Mouse (Mus musculus) naive thymus-derived CD4-positive, alpha-beta T cell, adult 2 months (primary cell): ENCODE results near the gene Tmem201.

Experiments used
- DNase-seq: peaks from one replicate; pipeline ENCODE4 v3.0.0-alpha.2; 2011; ENCODE audit warnings: low read depth

Tmem201 gene

DNA sequence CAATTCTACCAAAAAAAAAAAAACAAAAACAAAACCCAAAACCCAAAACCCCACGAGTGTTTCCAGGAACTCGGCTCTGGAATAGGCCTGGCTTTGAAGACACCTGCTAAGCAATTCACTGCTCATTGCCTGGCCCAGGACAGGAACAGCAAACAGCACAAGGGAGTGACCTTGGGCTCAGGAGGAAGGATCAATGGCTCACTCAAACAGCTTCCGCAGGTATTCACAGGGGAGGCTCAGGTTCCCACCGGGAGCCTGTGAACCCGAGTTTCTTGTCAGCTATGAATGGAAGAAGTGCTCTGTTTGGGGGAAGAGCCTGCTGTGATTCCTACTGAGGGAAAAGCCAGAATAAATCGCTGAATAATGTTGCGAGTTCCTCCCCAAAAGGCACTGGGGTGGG lies 54.0 kb downstream of the Tmem201 start:
- DNase-seq = no peak

DNA sequence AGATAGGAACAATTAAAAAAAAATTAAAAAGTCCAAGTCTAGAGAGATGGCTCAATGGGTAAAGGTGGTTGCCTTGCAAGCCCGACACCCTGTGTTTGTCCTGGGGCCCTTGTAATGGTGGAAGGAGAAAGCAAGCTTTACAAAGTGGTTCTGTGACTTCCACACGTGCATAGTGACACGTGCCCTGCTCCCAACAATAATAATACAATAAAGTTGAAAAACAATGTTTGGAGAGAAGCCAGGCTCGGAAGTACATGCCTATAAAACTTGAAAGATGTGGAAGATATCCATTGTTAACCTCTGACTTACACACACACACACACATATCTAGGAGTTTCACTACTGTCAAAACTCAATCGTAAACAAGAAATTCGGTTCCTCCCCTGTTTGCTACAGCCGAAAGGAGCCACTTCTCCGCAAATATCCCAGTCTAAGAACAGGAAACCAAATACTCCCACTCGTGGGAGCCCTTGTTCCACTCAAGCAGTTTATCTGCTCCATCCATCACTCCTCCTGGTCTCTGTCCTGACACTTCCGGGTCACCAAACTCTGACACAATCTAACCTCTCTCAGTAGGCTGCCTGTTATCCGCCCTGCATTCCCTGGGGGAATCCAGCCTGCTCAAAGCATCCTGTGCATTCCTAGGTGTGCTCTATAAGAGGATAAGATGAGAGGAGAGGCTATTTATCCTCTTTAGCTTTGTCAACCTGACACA lies 58.6 kb downstream of the Tmem201 start:
- DNase-seq = no peak

DNA sequence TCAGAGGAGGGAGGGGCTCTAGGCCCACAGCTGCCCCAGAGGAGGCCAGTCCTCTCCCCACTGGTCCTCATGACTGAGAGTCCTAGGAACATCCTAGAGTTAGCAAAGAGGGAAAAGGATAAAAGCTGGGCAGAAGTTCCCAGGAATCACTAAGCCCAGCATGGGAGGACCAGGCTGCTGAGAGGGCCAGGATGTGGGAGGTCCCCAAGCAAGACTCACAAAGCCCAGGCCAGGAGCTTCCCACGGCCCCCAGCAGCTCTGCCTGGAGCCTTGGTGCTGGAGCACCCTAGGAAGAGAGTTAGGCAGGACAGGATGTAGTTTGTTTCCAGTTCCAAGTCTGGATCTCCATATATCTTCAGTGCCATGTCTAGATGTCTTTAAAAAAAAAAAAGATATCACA lies 59.8 kb downstream of the Tmem201 start:
- DNase-seq = no peak

DNA sequence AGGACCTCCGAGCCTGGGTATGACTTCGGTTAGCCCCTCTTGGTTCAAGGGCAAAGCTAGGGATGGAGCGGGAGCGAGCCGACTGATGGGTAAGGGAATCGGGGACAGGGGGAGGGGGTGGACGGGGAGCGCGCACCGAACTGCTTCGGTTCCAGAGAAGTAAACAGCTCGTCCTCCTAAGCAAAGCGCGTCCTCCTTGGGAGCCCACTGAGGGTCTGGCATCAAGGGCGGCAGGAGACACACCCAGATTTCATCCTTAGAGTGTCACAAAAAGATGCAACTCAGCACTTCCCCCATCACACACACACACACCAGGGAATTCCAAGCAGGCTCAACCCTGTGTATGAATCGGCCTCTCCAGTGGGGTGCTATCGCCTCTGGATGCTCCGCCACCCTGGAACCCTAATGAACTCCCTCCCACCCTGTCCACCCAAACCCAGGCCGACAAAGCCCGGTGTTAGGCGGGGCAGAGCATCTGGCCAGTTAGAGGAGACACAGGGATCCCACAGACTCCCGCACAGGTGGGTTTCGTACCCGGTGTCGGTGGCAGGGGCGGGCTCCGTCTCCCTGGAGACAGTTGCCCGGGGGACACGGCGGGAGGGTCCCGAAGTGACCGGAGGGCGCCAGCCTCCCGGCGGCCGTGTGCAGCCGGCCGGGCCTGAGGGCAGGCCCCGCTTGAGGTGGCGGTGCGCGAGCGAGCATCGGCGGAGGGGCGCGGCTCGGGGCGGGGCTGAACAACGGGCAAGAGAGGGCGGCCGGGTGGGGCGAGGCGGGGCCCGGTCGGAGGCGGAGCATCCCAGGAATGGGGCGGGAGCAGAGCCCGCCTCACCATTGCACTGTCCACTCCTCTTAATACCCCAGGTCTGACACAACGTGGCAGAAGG lies 62.2 kb downstream of the Tmem201 start:
- DNase-seq = no peak

DNA sequence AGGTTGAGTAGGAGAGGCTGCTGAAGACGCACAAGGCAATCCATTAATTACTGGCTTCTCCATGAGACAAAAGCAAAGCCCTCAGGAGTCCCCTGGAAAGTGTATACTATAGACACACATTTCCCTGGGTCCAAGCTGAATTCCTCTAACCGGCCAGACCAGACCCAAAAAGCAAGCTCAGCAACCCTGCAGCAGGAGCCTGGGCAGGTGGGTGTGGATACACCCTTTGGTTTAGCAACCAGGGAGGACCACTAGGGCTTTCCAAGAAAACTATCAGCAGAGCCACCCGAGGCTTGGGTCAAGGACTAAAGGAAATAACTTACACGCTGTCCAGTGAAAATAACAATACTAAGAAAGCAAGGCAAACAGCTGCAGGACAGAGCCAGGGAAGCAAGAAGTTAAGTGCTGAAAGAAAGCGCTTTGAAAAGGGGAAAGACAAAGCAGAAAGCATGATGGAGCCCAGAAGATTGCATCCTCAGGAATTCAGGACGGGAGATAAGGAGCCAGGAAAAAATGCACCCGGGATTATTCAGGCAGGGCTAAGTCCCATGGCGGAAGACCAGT lies 62.9 kb downstream of the Tmem201 start:
- DNase-seq = no peak

DNA sequence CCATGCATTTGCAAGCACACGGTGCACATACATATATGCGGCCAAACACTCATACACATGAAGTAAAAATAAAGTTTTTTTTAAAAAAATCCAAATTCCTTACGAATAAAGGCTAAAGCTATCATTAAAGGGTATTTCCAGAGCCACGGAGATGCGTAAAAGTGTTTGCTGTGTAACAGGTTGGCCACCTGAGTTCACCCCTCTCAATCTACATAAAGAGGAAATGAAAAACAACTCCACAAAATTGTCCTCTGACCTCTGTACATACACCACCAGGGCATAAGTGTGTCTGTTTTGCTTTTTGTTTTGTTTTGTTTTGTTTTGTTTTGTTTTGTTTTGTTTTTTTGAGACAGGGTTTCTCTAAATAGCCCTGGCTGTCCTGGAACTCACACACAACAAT lies 65.1 kb downstream of the Tmem201 start:
- no peak for DNase-seq

DNA sequence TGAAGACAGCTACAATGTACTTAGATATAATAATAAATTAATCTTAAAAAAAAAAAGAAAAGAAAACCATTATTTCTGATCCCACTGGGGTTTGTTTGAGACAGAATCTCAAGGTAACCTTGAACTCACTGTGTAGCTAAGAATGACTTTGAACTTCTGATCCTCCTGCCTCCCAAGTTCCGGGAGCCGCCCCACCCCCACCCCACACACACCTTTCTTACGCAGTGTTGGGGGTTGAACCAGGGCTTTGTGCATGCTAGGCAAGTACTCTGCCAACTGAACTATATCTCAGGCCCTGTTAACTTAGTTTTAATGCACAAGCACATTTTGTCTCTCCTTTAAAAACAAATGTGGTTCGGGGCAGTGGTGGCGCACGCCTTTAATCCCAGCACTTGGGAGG lies 66.7 kb downstream of the Tmem201 start:
- no peak for DNase-seq

DNA sequence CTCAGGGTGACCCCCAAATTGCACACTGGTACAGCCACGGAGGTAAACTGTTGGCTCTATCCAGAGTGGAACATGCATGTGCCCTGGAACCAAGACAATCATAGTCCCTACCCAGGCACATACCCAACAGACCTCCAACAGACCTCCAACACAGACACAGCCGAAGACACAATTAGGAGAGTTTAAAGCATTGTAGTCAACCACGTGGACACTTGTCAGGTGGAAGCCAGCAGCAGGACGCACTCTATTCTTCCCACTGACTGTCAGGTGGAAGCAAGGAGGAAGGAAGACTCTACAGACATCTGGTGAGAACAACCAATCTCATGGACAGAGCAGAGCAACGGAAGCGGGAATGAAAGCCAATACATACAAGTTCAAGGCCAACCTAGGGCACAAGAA lies 72.2 kb downstream of the Tmem201 start:
- DNase-seq = no peak
